Mouse (Mus musculus) frontal cortex, postnatal 36 days (tissue): ENCODE results near the gene Slc1a1.

ENCODE experiments used
- DNase-seq, 2 experiments: peaks; one replicate each; pipeline ENCODE4 v3.0.0; 2022; ENCODE audit warnings: low spot score in 2 of 2

The Slc1a1 gene

GRCm38 (mm10) chr19:28834798-28835499 lies at the start of gene Slc1a1:
Slc1a1 (plus strand) TSS chr19:28835049.
- peak; percentile 84 for DNase-seq

GRCm38 (mm10) chr19:28790196-28790595 lies 44.7 kb upstream of the Slc1a1 start:
- no peak for DNase-seq

- DNase-seq, result no peak
These were observed 41.5 kb upstream of the Slc1a1 start for GRCm38 (mm10) chr19:28793307-28793706.

GRCm38 (mm10) chr19:28796146-28796848 lies 38.6 kb upstream of the Slc1a1 start:
- DNase-seq, result no peak

- DNase-seq, result no peak
These were observed 37.9 kb upstream of the Slc1a1 start for GRCm38 (mm10) chr19:28796966-28797365.

GRCm38 (mm10) chr19:28797611-28798010 lies 37.2 kb upstream of the Slc1a1 start:
- DNase-seq, result no peak

GRCm38 (mm10) chr19:28800448-28800847 lies 34.4 kb upstream of the Slc1a1 start:
- DNase-seq, result peak in 1 of 2 experiments; percentile 38

GRCm38 (mm10) chr19:28806276-28806675 lies 28.6 kb upstream of the Slc1a1 start:
- no peak for DNase-seq

GRCm38 (mm10) chr19:28806821-28807496 lies 27.9 kb upstream of the Slc1a1 start:
- no peak for DNase-seq

GRCm38 (mm10) chr19:28807497-28807871 lies 27.4 kb upstream of the Slc1a1 start:
- no peak for DNase-seq

- no peak for DNase-seq
These were observed 16.6 kb upstream of the Slc1a1 start for GRCm38 (mm10) chr19:28818286-28818685.

- no peak for DNase-seq
These were observed 7.0 kb upstream of the Slc1a1 start for GRCm38 (mm10) chr19:28827697-28828328.

GRCm38 (mm10) chr19:28831324-28831723 lies 3.5 kb upstream of the Slc1a1 start:
- no peak for DNase-seq

GRCm38 (mm10) chr19:28832605-28833004 lies 2.2 kb upstream of the Slc1a1 start:
- DNase-seq, result no peak

GRCm38 (mm10) chr19:28834388-28834787 lies 461 bp upstream of the Slc1a1 start:
- no peak for DNase-seq

GRCm38 (mm10) chr19:28835500-28835864 lies 633 bp downstream of the Slc1a1 start:
- peak; percentile 19 to 27 for DNase-seq

GRCm38 (mm10) chr19:28836116-28836515 lies 1.3 kb downstream of the Slc1a1 start:
- DNase-seq, result no peak

GRCm38 (mm10) chr19:28836651-28837410 lies 2.0 kb downstream of the Slc1a1 start:
- no peak for DNase-seq

- DNase-seq, result no peak
These were observed 3.9 kb downstream of the Slc1a1 start for GRCm38 (mm10) chr19:28838796-28839195.

- peak in 1 of 2 experiments; percentile 24 for DNase-seq
These were observed 10.3 kb downstream of the Slc1a1 start for GRCm38 (mm10) chr19:28844946-28845710.

- DNase-seq, result no peak
These were observed 15.7 kb downstream of the Slc1a1 start for GRCm38 (mm10) chr19:28850510-28850909.
